Mouse (Mus musculus) ovary, postnatal 10 days (tissue): ENCODE data around the gene Ecm2.

Experiments used
- DNase-seq: peaks from one replicate; pipeline ENCODE4 v3.0.0; 2022; ENCODE audit warnings: low spot score

Gene Ecm2

DNA sequence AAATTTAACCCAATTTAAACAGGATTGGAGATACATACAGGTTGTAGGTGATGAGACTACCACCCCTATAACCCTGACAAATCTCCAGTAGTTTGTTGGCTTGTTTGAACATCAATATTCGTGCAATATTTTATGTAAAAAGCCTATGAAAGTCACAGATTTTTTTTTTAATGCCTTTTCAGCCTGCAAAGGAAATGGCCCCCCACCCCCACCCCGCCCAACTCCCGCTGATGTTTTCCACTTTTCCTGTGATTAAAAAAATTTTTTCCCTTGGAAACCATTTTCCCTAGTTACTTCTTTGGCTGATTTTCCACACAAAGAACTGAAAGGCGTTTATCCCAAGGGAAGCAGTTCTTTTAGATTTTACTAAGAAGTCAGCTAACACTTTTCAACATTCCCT, at the start of gene Ecm2:
Ecm2 (plus strand) TSS at position 301 of the 400 bp plus-strand sequence.
- no peak for DNase-seq

DNA sequence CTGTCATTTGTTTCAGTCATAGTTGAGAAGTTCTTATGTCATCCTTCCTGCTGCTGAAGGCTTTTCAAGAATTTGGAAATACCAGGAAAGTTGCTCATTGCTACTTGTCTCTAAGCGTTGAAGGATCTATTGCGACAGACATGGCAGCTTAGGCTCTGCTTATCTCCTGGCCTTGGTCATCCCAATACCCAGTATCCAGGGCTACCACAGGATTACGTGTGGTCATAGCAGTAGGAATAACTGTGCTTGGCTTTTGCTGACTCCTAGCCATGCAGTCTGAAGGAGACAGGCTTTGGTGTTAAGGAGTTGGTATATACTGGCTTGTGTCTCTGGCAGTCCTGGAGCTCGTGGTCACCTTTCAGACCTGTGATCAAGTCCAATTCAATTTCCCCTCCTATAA, 44.3 kb upstream of the Ecm2 start:
- DNase-seq = no peak

DNA sequence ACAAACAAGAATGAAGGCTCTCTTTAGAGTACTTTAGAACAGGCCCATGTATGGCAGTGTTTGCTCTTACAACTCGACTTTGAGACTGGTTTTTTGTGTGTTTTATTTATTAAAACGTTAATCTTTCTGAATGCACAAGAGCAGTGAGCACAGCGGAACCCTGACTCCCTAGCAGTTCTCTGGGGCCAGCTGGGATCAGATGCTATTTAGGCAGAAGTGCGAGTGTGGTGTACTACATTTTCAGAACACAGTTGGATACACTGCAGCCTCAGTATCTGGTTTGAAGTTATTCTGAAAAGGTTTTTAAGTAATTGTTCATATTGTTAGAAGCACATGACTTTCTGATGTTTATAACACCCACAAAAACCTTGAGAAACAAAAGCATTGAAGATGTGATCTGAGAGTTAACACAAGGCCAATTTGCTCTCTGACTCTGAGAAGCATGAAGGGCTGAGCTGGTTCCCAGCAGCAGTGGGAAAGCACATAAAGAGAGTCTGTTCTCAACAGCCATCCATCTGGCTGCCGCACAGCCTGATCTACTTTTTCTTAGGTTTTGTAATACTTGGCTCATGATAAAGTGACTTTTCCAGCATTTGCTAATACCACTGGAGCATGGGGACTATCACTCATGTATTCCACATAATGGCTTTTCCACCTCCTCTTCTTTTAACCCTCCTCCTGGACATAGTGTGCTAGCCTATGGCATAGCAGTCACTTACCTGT, 43.8 kb upstream of the Ecm2 start:
- no peak for DNase-seq

DNA sequence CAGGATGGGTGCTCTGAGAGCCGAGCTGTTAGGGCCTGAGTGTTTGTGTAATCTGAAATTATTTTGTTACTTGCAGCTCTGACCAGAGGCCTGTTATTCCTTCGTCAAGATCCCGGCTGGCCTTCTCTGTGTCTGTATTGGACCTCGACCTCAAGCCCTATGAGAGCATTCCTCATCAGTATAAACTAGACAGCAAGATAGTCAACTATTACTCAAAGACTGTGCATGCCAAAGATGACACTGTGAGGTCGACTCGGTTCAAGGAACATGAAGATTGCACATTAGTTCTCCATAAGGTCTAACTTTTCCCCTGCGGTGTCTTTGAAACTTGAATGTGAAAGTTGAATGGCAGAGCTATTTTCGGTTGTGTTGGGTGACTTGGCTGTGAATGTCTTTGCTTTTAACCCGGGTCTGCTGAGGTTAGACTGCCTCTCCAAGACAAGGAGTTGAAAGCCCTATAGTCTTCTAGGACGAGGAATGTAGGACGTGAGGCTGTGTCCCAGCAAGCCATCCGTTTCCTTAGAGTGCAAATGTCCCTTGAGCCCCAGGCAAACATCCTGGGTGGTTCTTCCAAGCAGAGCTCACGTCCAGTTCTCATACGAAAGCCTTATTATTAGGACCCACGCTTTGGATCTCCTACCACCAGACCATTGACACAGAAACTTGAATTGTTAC, 43.0 kb upstream of the Ecm2 start:
- no peak for DNase-seq

DNA sequence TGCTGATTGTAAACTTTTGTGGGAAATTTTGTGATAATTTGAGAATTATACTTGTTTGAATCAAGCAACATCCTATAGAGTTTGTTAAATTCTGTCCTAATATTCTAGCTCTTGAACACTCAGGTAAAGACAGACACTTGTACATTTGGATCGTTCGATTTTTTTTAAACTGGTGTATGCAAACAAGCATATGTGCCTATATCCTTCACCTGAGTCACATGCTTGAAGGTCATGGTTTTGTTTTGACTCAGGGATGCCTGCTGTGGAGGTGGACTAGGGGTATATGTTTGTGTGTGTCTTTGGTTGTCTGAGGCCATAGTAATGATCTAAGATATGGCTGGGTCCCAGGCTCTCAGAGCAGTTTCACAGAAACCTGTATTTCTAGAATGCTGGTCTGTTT, 41.7 kb upstream of the Ecm2 start:
- no peak for DNase-seq

DNA sequence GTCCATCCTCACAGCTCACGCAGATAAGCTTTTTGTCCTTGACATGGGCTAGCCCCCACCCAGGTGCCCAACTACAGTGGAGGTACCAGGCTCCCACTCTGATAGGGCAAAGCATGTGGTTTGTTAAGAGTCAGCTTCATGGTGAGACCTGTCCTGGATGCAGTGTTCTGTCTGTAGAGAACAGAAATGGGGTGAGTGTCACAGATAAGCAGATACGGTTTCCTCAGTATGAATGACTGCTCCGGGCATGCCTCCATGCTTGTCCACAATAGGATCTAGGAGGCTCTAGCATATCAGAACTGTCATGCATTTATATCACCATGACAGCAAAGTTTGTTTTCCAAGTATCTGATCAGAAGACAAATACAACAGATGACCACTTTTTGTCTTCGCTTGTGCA, 38.7 kb upstream of the Ecm2 start:
- DNase-seq = no peak

DNA sequence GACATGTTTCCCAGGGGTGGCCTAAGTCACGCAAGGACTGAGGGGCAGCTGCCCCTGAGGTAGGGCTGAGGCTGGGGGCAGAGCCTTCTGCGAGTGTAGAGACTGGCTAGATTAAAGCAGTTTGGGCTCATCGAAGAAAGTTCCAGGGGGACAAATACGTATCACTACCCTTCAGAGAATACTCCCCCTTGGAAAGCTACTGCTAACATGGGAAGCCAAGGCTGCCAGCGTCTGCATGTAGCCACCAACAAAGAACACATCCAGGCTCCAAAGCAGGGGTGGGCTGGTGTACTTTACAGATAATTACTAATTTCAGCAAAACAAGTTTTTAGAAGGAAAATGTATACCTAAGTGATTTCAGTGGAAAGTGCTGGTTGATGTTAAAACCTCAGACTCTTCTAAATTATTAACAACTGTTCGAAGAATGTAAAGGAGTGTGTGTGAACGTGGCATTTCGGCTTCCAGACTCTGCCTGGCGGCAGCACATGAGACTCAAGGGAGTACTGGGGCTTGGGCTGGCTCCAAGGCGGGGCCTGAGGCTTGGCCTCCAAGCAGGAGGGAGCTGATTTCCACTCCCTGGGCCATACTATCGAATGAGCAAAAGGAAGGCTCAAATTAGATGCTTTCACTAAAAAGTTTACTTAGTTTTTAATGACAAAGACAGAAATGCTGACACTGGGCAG, 38.1 kb upstream of the Ecm2 start:
- DNase-seq = no peak

DNA sequence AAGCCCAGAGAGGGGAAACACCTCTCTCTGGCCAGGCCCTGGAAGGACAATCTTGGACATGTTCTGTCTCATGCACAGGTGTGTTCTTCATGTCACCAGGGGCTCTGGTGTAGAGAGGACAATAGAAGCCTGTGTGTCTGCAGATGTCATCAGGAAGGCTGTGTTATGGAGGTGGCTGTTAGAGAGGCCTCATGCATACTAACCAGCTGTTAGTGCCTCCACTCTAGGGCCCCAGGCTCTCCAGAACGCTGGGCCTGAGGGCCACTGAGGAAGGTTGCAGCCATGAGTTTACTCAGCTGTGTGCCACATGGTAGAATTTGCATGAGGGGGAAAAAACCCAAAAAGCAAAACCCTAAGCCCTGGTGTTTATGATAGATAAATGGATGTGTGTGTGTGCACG, 37.0 kb upstream of the Ecm2 start:
- DNase-seq = no peak

DNA sequence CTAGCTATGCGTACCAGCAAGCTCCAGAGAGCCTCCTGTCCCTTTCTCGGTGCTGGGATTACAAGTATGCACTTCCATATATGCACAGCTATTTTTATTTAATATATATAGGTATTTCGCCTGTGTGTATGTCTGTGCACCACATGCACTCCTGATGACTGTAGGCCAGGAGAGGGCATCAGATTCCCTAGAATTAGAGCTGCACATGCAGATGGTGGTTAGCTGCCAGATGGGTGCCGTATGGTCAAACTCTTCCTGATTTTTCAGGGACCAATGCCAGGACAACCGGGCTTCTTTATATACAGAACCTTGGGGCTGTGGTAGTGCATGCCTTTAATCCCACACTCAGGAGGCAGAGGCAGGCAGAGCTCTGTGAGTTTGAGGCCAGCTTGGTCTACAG, 35.6 kb upstream of the Ecm2 start:
- DNase-seq = no peak

DNA sequence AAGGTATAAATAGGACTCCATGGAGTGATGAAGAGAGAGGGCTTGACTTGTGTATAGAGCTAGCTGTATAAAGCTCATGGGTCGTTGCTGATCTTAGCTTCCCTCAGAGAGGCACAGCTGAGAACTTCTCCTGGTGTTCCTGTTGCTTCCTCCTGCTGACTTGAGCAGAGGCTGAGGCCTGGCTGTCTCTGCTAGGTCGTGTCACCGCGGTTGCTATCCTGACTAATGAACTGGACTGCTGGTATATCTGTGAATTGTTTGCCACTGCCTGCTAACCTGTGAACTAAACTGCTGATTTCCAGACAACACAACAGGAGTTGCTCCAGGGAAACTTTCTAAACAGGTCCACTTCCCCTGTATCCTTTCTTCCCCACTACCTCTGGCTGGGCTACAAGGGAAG, 34.3 kb upstream of the Ecm2 start:
- no peak for DNase-seq

DNA sequence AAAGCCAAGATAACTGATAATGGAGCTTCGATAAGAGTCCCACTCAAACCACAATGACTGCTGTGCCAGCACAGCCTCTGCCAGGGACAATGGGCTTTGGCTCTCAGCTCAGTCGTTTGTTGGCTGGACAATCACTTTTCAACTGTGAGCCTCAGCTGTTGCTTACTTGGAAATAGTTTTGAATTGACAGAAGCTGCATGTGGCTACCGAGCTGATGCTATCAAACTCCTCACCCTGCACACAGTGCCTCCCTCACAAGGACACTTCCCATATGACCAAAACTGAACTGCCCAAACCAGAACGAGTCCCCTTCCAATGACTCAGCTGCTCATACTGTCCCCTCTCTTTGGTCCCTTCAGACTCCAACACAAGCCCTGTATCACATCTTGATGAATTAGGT, 33.8 kb upstream of the Ecm2 start:
- no peak for DNase-seq

DNA sequence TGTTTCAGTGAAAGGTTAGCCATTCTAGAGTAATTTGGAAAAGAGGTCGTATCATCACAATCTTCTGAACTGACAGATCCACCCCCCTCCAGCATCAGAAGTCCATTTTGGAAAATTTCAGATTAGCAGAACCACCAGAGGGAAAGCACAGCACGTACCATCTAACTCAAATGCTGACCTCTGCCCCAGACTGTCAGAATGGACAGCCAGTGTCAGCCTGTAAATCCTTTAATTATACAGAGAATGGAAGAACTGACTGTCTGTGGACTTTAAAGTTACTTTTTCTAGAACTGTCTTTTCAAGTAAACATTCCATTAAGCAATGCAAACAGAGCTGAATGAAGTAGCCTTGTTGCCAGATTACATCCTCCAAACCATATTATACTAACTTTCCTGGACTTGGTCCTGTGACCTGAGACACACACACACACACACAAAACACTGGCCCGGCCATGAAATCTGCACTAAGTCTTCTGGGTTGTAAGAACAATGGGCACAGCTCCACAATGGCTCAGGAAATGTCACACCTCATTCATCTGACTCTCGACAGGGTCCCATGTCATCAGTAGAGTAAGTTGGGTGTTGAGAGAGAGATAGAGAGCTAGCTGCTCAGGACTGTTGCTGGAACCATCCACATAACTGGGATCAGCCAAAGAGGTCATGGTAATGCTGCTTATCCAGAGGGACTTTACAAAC, 32.5 kb upstream of the Ecm2 start:
- DNase-seq = no peak

DNA sequence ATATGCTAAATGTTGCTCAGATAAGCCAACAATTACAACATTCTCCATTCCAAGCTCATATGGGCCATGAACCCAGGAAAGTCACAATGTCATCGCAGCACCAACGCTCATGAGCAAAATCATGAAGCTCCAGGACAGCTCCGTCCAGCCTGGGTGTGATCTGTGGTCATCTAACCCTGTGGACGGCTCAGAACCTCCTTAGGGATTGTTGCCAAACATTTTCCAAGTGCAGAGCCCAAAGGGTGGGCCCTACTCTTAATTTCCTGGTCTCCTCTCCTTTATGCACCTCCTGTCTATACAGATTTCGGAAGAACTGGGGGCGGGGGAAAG, 32.0 kb upstream of the Ecm2 start:
- no peak for DNase-seq

DNA sequence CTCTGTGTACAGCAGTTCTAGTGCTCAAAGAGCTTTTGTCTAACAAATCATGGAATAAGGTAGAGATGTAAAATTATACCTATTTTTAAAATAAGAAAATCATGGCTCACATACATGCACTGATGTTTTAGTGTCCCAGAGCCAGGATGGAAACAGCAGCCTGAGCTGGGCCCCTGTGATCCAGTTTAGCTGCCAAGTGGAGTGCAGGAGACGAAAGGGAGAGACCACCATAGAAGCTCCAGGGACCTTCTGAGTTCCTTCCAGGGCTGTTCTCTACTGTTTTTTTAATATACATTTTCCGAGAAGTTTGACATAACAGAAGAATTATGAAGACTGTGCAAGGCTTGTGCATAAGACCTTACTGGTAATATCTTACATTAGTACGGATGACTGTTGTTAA, 26.7 kb upstream of the Ecm2 start:
- DNase-seq = no peak

DNA sequence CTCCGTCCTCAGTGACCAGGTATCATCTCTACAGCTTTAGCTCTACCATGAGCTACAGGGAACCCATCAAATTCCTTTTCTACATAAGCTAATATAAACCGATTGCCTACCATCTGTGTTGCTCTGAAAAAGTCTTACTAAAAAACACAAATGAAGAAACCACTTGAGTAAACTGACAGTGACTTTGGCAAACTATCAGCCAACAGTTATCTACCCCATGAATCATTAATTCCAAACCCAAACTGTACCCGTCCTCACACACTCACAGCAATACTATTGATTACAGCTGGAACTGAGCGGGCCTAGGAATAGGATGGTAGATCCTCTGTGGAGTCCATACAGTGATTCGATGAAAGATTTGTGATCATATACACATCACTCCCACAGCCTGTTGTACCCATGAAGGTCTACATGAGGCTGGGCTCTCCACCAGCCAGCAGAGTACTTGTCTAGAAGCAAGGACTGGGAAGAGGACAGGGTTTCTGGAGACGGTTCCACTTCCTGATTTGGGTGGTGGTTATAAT, 25.7 kb upstream of the Ecm2 start:
- no peak for DNase-seq

DNA sequence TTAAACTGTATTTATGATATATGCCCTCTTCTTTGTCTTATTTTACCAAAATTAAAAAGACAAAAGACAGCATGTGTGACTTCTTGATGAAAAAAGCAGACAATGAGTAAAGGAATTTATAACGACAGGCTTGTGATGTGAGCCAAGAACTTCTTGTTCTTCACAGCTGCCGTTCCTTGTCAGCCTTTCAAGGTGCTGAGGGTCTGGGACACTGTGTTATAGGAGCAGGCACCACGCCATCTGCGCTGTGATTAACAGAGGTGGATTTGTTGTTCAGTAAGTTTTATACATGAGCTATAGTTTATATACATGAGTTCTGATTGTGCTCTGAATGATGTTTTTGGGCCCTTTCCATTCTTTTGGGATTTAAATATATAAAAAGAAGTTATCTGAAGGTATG, 25.2 kb upstream of the Ecm2 start:
- DNase-seq = no peak

DNA sequence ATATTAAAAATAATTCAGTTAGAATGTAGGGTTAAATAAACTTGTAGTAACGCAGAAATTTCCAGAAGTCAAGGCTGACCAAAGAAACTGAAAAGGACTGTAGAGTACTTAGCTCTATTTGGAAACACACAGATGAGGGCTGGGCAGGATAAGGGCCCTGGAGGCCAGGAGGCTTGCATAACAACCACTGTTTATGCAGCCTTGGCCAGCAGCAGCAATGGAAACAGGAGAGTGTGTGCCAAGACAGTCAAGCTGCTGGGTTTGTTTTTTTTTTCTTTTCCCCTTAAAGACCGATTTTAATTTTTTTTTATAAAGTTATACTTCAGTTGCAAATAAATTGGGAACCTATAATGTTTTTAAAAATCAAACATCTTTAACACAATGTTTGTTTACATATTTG, 24.6 kb upstream of the Ecm2 start:
- DNase-seq = no peak

DNA sequence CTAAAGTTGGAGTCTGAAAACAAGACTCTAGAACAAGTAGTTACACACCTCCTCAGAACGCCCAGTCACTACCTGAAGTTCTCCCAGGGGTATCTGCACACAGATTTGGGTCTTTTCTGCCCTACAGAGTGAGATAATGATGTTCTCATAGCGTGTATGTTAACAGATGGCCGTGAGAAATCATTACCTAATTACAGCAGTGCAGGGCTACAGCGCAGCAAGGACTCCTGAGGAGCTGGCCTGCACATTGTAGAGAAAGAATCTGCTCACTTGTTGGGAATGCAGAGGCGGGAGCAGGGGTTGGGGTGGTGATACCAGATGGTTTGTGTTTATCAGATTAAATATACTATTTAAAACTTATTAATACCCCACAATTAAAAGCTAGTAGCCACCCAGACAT, 24.1 kb upstream of the Ecm2 start:
- DNase-seq = no peak

DNA sequence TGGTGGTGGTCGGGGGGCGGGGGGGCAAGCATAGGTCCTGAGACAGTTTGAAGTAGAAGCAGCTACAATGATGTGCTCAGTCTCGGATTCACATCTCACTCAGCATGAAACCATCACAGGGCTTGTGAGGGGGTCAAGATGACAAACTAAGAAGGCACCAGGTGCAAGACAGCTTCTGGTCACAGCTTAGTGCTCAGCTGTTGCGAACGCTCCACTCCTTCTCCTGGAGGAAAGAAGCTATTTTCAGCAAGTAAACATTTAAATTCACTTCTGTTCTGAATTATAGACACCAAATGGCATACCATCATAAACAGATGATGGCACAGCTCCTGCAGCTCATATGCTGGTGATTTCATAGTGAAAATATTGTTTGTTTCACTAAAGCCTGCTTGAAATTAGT, 19.2 kb upstream of the Ecm2 start:
- DNase-seq = no peak

DNA sequence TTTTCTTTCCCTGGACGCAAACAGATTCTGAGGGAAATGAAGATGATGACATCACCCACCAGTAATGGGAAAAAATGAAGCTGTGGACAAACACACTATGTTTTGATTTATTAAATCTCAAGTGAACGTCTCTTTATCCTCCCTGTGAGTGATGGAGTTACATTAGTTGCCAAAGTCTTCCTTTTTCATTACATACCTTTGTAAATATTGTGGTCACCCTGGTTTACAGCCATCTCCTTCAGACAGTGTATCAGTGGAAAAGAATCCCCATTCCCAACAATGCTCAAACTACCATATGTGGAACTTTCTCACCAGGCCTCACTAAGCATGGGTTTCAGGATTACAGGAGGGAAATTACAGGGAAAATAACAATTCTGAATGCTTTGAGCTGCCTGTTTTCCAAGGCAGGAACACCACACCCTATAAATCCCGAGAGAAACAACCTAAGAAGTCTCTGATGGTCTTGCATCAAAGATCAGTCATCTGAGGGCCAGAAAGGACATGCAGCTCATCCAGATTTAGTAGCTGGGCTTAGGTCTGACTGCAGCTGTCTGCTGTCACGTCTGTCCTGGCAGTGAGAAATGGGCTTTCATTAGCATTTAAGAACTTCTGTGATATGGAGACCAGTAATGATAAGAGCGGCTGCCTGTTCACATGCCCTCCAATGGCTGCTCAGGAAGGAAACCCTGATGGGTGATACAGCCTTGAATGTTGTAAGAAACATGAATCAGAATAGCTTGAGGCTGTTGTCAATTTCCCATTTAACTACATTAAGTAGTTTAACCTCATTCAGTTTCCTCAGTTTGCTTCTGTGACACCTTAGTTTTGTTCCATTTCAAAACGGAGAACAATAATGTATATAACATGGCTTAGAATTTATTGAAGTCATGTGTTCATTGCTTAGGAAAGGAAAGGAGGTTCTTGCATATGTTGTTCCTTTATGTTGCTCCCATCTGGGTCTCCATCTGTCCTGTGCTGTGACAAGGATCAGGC, 11.9 kb upstream of the Ecm2 start, which contains the start of gene Tes3-ps:
Tes3-ps (plus strand) TSS at position 943 of the 993 bp plus-strand sequence.
- DNase-seq = no peak

DNA sequence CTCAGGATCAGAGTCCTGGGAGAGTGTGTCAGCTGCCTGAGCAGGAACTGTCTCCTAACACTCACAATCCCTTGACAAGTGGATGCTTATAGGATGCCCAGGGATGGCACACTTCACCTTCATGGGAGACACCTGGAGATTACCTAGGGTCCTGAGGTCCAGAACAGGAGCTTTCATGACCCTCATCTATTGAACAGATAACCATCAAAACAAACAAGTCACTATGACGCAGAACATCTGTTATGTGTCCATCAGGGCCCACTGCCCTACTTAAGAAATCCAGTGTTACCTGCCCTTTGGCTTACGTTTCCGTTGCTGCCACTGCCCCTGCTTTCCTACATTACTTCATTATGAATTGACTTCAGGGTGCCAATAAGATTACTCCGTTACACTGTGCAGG, 1.2 kb downstream of the Ecm2 start:
- no peak for DNase-seq
